Mouse (Mus musculus) erythroblast, embryonic 14.5 days (primary cell): Measurements from ENCODE around the gene Iqsec1. TPM values are rescaled to one million over a fixed set of nuclear protein-coding genes. Genes with fewer than 3 reads are reported as not detected.

Source experiments
- H3K27me3 ChIP-seq: 2 replicates; pipeline ENCODE4 v1.6.1; 2012; ENCODE audit warnings: inconsistent platforms; ENCODE audit not compliant: control insufficient read depth
- H3K36me3 ChIP-seq: 2 replicates; pipeline ENCODE4 v1.6.1; 2012; ENCODE audit warnings: mild to moderate bottlenecking, inconsistent platforms; ENCODE audit not compliant: control insufficient read depth
- H3K4me1 ChIP-seq: 2 replicates; pipeline ENCODE4 v1.6.1; 2012; ENCODE audit warnings: inconsistent platforms; ENCODE audit not compliant: control insufficient read depth
- H3K4me3 ChIP-seq: replicated peaks from 2 replicates; pipeline ENCODE3; 2012; ENCODE audit warnings: moderate library complexity, mild to moderate bottlenecking, inconsistent platforms
- H3K9me3 ChIP-seq: 2 replicates; pipeline ENCODE4 v1.6.1; 2012; ENCODE audit warnings: low read length, inconsistent platforms, mixed read lengths; ENCODE audit not compliant: control insufficient read depth
- GATA1 ChIP-seq: IDR thresholded peaks from 2 replicates; pipeline ENCODE4 v1.6.1; 2012; ENCODE audit warnings: low read length, inconsistent platforms, mixed read lengths
- TAL1 ChIP-seq: IDR thresholded peaks from 3 replicates; pipeline ENCODE4 v1.6.1; 2012; ENCODE audit warnings: low read length, inconsistent platforms, mixed read lengths
- polyA plus RNA-seq: library from polyadenylated mRNA; stranded (reverse); fragments of >175 nt; gene quantifications from 2 replicates; pipeline ENCODE4 v1.2.3, GENCODE M21; 2012

The Iqsec1 gene
- polyA plus RNA-seq, 1 experiment: 10.6 TPM

DNA sequence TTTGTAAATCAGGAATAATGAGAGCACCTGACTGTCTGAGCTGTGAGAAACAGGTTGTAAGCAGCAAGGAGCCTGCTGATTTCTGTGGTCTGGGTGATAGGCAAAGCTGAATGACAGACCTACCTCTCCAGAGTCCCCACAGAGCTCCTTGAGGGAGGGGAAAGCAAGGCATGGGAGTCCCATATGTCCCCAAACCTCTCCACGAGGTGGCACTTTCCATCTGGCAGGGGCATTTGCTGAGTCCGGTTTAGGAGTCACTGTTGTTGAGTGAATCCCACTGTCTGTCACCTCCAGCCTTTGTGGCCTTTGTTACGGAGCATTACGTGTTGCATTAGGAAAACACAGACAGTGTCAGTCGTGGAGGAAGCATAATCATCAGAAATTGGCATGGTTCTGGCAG is 368.5 kb downstream of the Iqsec1 start:
- Histone ChIP-seq H3K4me1 (peaks cover 97% of the 10 kb centered on the region), H3K4me3 (peak overlapping the region; percentile 72)
- no peak for TF ChIP-seq GATA1
- TF ChIP-seq TAL1: no peak

GRCm38 (mm10) chr6:90618821-90619636 is 369.5 kb downstream of the Iqsec1 start:
- TF ChIP-seq TAL1 (no peak), GATA1 (no peak)
- Histone ChIP-seq H3K4me3 (peak overlapping the region; percentile 72), H3K27me3 (no peaks in the 10 kb centered on the region), H3K36me3 (peaks cover 89% of the 10 kb centered on the region), H3K4me1 (peaks cover 96% of the 10 kb centered on the region), H3K9me3 (no peaks in the 10 kb centered on the region)

More for the DNA sequence above, 368.5 kb downstream of the Iqsec1 start:
- H3K9me3 ChIP-seq: no peaks in the 10 kb centered on the region
- no peaks in the 10 kb centered on the region for H3K27me3 ChIP-seq
- peaks cover 89% of the 10 kb centered on the region for H3K36me3 ChIP-seq

GRCm38 (mm10) chr6:90618274-90618673 is 370.2 kb downstream of the Iqsec1 start:
- Histone ChIP-seq H3K9me3 (no peaks in the 10 kb centered on the region), H3K4me3 (peak overlapping the region; percentile 72), H3K36me3 (peaks cover 93% of the 10 kb centered on the region), H3K27me3 (no peaks in the 10 kb centered on the region), H3K4me1 (peaks cover 94% of the 10 kb centered on the region)
- TF ChIP-seq GATA1 (no peak), TAL1 (no peak)

GRCm38 (mm10) chr6:90616481-90616880 is 372.0 kb downstream of the Iqsec1 start:
- no peak for TF ChIP-seq TAL1
- no peak for TF ChIP-seq GATA1
- H3K36me3 ChIP-seq: peaks cover 93% of the 10 kb centered on the region
- no peak overlapping the region for H3K4me3 ChIP-seq
- no peaks in the 10 kb centered on the region for H3K27me3 ChIP-seq
- peaks cover 94% of the 10 kb centered on the region for H3K4me1 ChIP-seq
- no peaks in the 10 kb centered on the region for H3K9me3 ChIP-seq

- Histone ChIP-seq H3K27me3 (no peaks in the 10 kb centered on the region), H3K9me3 (no peaks in the 10 kb centered on the region), H3K36me3 (peaks cover 88% of the 10 kb centered on the region), H3K4me1 (peaks cover 94% of the 10 kb centered on the region), H3K4me3 (no peak overlapping the region)
- TF ChIP-seq TAL1 (no peak), GATA1 (no peak)
Measured at GRCm38 (mm10) chr6:90615991-90616390, 372.5 kb downstream of the Iqsec1 start.

DNA sequence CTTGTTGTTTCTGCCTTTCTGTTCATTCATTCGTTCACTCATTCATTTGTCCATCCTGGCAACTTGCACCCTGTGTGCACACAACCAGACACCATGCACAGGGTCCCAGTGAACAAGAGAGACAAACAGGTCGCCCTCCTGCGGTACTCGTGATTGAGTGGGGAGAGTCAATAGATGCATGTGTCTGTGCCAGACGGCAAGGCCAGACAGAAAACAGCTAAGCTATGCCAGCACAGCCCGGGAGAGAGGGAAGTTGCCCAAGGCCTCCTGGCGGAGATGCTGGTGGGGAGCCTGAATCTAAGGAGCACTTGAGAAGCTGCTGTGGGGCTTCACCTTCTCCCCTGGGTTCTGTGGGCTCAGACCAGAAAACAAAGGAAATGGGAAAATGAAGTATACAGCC is 373.1 kb downstream of the Iqsec1 start:
- no peaks in the 10 kb centered on the region for H3K27me3 ChIP-seq
- no peaks in the 10 kb centered on the region for H3K9me3 ChIP-seq
- H3K4me3 ChIP-seq: no peak overlapping the region
- H3K36me3 ChIP-seq: peaks cover 85% of the 10 kb centered on the region
- TF ChIP-seq GATA1: no peak
- TF ChIP-seq TAL1: no peak
- peaks cover 94% of the 10 kb centered on the region for H3K4me1 ChIP-seq

- Histone ChIP-seq H3K9me3 (no peaks in the 10 kb centered on the region), H3K36me3 (peaks cover 84% of the 10 kb centered on the region), H3K27me3 (no peaks in the 10 kb centered on the region), H3K4me1 (peaks cover 94% of the 10 kb centered on the region), H3K4me3 (no peak overlapping the region)
- TF ChIP-seq TAL1 (no peak), GATA1 (no peak)
Measured at GRCm38 (mm10) chr6:90613277-90613676, 375.2 kb downstream of the Iqsec1 start.

- H3K4me1 ChIP-seq: peaks cover 95% of the 10 kb centered on the region
- no peaks in the 10 kb centered on the region for H3K9me3 ChIP-seq
- H3K4me3 ChIP-seq: no peak overlapping the region
Measured at GRCm38 (mm10) chr6:90610248-90610647, 378.2 kb downstream of the Iqsec1 start.

GRCm38 (mm10) chr6:90608186-90608585 is 380.3 kb downstream of the Iqsec1 start:
- Histone ChIP-seq H3K27me3 (no peaks in the 10 kb centered on the region; the same call in 1 of the 2 replicates), H3K4me1 (peaks cover 99% of the 10 kb centered on the region), H3K4me3 (peak overlapping the region; percentile 33), H3K36me3 (peaks cover 41% of the 10 kb centered on the region), H3K9me3 (no peaks in the 10 kb centered on the region)
- TF ChIP-seq GATA1 (no peak), TAL1 (no peak)

More at GRCm38 (mm10) chr6:90610248-90610647, 378.2 kb downstream of the Iqsec1 start:
- no peak for TF ChIP-seq TAL1
- TF ChIP-seq GATA1: no peak
- Histone ChIP-seq H3K27me3 (no peaks in the 10 kb centered on the region), H3K36me3 (peaks cover 61% of the 10 kb centered on the region)
